Mouse (Mus musculus): Measurements from ENCODE around the gene Stat5b.

Stat5b gene

DNA sequence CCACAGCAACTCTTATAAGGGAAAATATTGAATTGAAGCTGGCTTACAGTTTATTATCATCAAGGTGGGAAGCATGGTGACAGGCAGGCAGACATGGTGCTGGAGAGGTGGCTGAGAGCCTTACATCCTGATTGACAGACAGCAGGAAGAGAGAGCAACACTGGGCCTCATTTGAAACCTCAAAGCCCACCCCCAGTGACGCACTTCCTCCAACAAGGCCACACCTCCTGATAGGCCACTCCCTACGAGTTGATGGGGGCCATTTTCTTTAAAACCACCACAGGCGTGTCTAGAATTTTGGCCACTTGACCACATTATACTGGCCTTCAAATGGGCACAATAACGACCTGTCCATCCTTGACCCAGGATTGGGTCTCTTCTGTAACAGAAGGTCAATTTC lies 76.3 kb downstream of the Stat5b start:
- in situ Hi-C loops (cut with MboI, MseI): no loop called here

DNA sequence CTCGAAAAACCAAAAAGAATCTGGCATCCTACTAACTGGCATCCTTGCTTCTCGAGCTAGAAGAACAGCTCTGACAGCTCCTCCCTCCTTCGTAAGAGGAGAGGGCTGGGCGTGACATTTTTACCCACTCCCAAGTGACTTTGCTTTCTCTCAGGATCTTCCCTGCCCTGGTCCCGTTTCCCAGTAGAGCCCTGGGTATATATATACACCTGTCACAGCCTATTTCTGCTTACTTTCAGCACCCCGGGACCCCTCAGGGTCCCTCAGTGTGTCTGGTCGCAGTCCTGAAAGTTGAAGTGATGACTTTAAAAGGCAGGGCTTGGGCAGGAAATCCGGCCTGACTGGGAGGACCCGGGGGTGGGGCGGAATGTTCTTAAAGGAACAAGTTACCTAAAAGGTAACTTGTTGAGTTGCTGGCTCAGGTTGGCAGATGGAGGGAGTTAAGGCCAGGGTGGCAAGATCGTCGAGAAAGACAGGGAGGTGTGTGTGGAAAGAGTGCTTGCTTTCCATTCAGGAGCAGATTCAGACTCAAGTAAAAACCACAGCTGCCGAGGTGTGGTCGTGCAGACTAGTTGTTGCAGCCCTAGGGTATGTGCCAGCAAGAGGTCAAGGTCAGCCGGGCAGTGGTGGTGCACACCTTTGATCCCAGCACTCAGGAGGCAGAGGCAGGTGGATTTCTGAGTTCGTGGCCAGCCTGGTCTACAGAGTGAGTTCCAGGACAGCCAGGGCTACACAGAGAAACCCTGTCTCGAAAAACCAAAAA lies 79.7 kb downstream of the Stat5b start, which contains the start of gene Ghdc:
Ghdc (minus strand) TSS at position 312 of the 763 bp plus-strand sequence.
- in situ Hi-C loops (cut with MboI, MseI): no loop called here

DNA sequence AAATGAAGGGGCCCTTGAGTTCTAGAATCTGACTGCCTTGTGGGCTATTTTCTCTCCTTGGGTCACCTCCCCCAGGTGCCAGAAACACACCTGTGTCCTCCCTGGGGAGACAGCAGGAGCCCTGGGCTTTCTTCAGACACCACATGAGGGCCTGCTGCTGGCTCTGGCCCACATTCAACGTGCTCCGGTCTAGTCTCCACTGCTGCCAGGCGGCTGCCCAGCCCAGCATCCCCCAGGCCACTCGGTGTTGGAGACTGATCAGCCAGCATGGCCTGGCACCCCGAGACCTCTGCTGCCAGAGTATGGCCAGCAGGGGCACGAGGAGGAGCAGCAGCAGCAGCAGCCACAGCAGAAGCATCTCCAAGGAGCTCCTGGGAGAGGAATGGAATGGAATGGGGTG lies 80.5 kb downstream of the Stat5b start:
- in situ Hi-C loops (cut with MboI, MseI): no loop called here

DNA sequence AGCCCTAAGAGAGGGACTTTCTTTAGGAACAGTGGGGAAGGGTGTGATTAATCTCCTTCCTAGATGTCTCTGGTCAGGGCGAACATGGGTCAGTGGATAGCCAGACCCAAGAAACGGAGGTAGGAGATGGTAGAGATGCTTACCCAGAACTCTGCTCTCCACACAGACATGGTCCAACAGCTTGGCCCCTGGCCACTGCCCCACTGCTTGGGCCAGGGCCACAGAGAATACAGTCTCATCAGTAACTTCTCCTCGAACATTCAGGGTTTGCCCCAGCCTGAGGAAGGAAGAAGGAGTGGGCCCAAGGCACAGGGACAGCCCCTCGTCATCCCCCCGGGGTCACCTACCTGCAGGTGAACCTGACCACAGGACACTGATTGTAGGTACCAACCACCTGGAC lies 82.7 kb downstream of the Stat5b start:
- in situ Hi-C loops (cut with MboI, MseI): no loop called here

DNA sequence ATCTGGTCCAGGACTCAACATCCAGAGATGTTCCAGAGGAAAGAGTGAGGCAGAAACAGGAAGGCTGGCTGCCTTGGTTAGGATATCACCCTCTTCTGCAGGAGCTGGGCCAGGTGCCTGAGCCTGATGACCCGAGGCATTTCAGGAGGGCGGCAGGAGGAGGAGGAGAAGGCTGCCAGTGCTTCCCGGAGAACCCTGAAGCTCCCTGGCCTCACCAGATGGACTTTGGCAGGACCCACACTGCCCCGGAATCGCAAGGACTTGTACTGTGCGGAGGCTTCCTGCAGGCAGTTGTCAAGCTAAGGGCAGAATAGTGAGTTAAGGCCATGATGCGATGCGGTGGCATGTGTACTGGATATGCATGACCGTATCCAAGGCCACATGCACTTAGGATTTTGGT lies 83.8 kb downstream of the Stat5b start:
- in situ Hi-C loops (cut with MboI, MseI): no loop called here

DNA sequence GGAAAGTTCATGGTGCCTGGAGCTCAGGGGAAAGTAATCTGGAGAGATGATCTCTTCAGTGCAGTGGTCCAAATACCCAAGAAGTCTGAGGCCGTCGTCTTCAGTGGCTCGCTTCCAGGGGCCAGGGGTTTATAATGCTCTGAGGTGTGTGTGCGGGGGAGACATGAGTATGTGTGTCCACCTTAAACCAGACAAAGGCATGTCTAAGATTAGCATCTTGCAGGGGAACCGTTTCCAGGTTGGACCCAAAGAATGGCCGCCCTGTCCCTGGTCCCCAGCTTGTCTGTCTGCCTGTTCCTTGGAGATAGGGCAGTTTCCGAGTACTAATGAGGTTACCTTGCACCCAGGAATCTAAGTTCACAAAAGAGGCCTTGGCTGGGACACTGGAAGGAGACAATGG lies 87.7 kb downstream of the Stat5b start, which contains the start of gene Hcrt:
Hcrt (minus strand) TSS at position 101 of the 400 bp plus-strand sequence.
- in situ Hi-C loops (cut with MboI, MseI): no loop called here

DNA sequence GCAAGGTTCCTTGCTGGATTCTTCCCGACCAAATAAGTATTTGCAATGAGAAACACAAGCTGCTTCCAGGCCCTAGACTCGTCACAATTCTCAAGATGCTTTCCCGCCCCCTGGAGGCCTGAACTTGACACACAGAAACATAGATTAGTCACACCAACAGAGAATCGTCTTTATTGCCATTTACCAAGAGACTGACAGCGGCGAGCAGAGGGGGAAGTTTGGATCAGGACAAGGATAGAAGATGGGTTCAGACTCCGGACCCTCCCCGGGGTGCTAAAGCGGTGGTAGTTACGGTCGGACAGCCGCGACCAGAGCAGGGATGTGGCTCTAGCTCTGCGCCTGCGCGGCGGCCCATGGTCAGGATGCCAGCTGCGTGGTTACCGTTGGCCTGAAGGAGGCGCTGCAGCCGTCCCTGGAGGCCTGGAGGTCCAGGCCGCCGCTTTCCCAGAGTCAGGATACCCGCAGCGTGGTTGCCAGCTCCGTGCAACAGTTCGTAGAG lies 88.9 kb downstream of the Stat5b start:
- in situ Hi-C loops (cut with MboI, MseI): no loop called here

DNA sequence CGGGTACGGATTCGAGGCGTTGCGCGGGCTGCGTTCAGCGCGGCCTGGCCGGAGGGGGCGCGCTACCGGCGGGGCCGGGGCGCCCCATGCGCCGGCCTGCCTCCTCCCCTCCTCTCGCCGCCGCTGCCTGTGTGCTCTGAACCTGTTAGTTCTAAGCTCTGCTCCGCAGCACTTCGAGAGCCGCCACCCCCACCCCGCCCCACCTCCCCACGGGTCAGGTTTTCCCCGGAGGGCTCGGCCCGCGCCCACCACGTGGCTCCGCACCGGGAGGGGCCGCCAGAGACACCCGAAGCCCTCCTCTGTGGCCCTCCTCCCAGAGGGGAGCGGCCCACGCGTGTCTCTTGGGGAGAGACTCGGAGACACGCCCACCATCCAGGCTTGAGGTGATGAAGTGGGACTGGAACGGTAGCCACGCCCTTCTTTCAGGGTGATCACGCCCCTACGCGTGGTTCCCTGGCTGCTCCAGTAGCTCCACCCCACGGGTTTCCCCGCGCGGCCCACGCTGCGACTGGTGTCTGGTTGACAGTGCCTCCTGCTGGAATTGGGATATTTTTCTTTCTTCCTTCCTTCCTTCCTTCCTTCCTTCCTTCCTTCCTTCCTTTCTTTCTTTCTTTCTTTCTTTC lies 90.8 kb downstream of the Stat5b start, which contains the start of gene Kcnh4:
Kcnh4 (minus strand) TSS at position 332 of the 623 bp plus-strand sequence.
- in situ Hi-C loops (cut with MboI, MseI): no loop called here

DNA sequence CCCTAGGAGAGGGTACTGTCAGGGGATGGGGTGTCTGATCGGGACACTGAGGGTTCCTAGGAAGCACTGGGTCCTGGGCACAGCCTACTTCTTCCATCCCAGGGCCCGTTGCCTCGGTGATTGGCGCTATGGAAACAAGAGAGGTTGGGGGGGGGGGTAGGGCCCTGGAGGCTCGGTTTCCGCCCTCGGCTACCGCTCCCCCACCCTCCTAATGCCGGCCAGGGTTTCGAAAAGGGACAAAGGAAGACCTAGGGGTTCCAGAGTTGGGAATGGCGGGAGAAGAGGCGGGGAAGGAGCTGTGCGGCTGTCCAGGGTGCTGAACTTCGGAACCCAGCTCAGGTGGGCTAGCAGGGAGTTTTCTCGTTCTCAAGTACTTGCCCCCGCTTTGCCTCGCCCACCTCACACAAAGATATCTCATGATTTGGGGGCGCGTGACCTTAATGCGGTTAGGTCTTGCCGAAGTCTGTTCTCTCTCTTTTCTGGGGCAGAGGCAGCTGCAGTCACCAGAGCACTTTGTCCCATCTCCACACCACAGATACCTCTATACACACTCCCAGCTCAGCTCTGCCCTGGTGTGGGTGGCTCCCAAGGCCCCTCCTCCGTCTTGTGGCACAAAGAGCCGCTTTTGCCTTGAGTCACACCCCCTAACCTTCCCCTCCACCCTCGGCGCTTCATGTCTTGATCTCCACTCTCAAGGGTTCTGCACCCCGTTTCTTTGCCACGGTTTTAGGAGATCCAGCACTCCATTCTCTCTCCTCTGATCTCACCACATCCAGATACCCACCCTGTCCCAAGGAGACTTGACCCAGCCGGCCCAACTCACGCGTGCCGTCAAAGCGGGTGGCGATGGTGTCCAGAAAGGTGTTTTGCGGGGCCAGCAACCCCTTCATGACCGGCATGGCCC lies 91.6 kb downstream of the Stat5b start:
- in situ Hi-C loops (cut with MboI, MseI): no loop called here

DNA sequence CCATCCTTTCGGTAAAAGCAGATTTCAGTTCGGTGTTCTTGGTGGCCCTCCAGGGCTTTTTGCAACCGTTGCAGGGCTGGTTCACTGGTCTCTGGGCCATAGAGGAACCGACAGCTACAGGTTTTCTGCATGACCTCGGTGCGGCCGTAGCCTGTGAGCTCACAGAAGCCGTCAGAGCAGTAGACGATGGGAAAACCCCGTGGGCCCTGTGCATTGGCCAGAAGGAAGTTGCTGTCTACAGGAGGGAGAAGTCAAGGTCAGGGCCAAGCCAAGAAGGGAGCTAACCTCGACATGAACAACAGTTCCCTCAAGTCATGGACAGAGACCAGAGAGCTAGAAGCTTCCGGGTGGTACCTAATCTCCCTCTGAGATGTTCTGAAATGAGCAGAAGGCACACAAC lies 93.0 kb downstream of the Stat5b start:
- in situ Hi-C loops (cut with MboI, MseI): no loop called here

DNA sequence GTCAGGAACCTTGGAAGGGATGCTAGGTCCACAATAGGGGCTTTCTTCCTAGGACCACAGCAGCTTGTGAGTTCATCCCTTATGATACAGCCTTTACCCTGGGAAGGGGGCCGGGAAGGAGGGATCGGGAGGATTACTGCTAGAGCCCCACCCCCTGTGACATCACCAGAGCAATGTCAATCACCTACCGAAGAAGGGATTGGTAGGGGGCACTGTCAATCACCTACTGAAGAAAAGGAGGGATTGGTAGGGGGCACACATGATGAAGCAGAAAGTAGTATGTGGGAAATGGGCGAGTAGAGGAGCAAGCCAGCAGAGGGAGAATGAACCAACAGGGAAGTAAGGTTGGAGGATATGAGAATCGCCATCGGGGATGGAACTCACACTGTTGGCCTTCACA lies 94.0 kb downstream of the Stat5b start:
- in situ Hi-C loops (cut with MboI, MseI): no loop called here

DNA sequence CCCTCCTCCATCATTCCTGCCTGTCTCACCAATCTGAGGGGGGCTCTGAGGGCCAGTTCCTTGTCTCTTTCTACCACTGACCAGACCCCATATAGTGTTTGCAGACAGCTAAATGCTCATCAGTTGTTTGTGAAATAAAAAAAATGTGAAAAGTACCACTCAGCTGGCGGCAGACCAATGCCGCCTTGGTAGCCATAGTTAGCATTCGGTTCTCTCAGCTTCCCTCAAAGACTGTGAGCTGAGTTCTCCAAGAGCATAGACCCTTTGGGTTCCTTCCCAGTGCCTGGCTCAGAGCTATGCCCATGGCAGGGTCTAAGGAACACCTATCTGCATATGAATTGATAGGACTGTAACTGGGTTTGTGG lies 95.8 kb downstream of the Stat5b start:
- in situ Hi-C loops (cut with MboI, MseI): no loop called here

DNA sequence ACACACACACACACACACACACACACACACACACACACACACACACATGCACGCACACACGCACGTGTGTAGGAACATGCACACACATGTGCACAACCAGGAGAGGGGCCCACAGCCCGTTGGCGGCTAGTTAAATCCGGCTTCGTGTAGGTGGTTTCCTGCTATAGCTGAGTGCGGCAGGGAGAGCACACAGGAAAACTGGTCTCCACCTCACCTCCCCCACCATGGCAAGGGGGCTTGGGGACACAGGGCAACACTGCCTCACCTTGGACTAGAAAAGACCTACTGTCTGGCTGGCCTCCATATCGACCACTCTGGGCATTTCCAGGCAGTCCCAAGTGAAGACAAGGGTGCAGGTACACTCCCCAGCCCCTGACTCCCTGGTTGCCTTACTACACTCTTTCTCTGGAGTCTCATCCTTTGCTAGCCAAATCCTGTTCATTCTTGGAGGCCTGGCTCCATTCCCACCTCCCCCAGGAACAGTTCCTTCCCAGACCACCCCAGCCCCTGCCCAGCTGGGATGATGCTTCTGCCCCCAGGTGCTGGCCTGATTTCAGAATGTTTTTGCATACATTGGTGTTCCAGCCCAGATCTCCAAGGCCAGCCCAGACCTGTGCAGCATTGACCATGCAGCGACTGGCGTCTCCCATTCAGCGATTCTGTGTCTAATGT lies 96.4 kb downstream of the Stat5b start:
- in situ Hi-C loops (cut with MboI, MseI): no loop called here

DNA sequence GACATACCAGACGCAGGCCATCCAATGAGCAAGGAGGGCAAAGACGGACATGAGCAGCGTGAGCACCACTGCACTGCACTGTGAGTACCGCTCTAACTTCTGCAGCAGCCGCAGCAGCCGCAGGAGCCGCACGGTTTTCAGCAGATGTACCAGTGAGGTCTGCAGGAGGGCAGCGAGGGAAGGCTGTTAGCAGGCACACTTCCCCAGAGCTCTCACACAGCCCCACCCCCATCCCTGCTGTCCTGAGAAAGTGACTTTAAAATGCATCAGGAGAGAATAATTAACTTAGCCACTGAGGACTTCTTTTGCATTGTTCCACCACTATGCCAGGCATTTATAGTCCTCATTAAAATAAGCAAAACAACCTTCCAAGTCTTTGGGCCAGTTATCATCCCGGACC lies 98.2 kb downstream of the Stat5b start:
- in situ Hi-C loops (cut with MboI, MseI): no loop called here

DNA sequence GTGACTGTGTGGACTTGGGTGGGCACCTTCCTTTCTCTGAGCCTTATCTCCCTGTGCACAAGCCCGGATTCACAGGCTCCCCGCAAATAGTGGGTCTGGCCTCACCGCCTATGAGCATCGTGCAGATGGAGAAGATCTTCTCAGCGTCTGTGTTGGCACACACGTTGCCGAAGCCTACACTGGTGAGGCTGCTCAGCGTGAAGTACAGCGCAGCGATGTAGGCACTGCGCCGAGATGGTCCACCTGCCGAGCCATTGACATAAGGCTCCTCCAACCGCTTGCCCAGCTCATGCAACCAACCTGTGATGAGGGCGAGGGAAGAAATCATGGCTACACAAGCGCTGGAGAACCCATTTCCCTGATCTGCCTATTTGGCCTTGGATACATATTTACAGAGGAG lies 100.4 kb downstream of the Stat5b start:
- in situ Hi-C loops (cut with MboI, MseI): no loop called here

DNA sequence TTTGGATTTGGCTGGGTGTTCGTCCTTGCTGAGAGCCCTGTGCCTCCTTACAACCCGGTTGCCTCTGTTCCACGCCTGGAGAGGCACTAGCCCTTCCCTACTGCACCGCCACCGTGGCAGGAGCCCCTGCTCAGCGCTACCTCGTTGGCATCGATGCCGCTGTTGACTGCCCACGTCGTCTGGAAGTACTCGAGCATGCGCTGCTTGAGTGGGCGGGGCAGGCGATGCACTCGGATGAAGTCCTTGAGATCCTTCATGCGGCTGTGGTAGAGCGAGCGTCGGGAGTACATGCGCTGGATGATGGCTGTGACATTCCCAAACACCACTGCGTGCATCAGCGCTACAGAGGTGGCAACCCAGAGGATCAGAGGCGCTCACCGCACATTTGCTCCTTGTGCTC lies 101.1 kb downstream of the Stat5b start:
- in situ Hi-C loops (cut with MboI, MseI): no loop called here

DNA sequence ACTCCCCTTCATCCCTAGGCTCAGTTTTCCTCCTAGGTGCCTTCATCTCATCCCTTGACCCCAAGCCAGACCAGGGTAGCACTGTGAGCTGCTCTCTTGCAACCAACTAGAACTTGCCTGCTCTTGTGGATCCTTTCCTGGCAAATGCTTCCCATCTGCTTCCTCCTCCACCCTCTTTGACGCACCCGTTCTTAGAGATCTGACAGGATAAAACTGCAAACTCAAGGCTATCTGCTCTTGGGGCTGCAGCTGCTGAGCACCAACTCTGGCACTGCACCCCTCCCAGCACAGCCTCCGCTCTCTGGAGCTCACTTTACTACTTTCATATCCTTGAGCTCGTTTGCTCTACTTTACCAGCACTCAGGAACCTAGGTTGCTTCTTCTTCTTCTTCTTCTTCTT lies 101.9 kb downstream of the Stat5b start:
- in situ Hi-C loops (cut with MboI, MseI): no loop called here

DNA sequence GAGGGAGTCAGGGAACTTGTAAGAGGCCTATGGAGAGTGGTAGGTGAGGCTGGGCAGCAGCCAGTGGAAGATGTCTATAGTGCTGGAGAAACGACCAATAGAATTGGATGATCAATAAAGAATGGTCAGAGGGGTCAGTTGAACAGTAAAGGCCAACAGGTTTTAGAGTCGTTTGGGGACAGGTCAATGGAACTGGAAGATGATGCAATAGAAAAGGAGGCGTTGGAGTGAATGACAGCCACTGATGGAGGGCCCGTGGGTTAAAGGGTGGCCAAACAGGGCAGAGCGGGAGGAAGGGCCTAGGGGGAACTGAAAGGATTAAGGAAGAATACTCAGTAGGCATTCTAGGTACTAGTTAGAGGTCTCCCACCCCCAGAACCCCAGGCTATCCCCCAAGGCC lies 103.4 kb downstream of the Stat5b start:
- in situ Hi-C loops (cut with MboI, MseI): no loop called here

DNA sequence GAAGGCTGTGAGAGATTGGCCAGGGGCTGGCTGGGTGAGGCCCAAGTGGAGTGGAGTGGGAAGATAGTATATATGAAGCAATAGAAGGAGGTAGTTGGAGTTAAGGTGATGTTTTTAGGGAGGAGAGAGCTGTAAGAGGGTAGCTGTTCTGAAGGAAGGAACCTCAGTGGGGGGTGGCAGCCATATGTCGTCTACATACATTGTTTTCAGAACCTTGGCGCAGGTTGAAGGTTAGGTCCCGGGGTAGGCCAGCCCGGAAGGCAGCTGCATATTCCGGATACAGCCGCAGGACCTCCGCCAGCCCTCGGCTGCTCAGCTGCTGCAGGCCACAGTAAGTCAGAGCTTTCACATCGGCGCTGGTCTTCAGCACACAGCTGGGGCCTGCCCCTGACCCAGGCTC lies 104.0 kb downstream of the Stat5b start:
- in situ Hi-C loops (cut with MboI, MseI): no loop called here

DNA sequence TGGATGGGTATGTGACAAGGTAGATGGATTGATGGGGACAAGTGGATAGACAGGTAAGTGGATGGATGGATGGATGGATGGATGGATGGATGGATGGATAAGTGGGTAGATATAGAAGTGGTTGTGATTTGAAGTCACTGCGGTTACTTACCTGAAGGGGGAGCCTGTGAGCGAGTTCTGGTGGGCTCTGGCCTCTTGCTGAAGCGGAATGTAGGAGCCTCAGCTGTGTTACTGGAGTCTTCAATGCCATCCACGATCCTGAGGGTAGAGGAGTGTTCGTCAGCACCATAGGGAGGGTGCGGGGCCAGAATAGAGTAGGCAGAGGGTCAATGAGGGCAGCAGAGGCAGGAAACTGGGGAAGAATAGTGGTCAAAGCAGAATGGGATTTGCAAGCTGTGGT lies 105.4 kb downstream of the Stat5b start:
- in situ Hi-C loops (cut with MboI, MseI): no loop called here

DNA sequence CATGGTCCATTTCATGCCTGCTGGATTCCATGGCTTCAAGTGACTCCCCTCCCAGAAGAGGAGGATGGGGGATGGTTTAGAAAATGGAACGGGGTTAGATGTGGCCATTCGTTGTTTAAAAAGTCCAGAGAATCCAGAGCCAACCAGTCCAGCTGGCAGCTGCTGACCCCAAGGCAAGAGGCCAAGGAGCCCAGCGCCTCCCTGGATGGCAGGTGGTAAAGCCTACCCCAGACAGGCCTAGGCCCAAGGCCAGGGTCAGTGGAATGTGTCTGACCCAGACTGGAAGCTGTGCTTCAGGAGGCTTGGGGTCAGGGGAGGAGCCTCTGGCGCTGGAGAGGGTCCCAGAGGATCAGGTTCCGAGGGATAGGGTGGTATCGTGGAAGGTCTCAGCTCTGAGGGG lies 109.2 kb downstream of the Stat5b start:
- in situ Hi-C loops (cut with MboI, MseI): no loop called here

DNA sequence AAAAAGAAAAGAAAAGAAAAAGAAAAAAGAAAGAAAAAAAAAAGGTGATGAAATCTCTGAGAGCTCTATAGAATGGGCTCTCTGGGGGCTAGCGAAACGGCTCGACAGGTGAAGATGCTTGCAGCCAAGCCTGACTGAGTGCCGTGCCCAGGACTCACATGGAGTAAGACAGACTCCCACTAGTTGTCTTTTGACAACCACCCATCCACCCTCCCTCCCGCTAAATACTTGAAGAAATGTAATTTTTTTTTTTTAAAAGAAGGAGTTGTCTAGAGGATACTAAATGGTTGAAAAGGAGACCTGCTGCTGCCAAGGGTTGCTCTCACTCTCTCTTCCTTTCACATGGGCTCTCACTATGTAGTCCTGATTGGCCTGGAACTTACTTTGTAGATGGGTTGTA lies 111.8 kb downstream of the Stat5b start:
- in situ Hi-C loops (cut with MboI, MseI): no loop called here
